Mouse (Mus musculus): ENCODE measurements around the gene Esyt3. TPM values are rescaled to one million over a fixed set of nuclear protein-coding genes. Genes with fewer than 3 reads are reported as not detected.
A peak's percentile ranks its signal among the peaks of the same experiment; 100 is the strongest.

The Esyt3 gene
- polyA plus RNA-seq, 1 experiment from 2014 or later: 0.37 TPM

- Histone ChIP-seq H3K4me2 (replicated peaks; ENCODE audit: low read depth) (no peak overlapping the region), H3K4me1 (replicated peaks; ENCODE audit: control insufficient read depth, insufficient read depth, low read length) (no peaks in the 10 kb centered on the region), H3K36me3 (ENCODE audit: control insufficient read depth, insufficient read depth) (no peaks in the 10 kb centered on the region), H3K27ac (ENCODE audit: low read depth, low read length) (no peak overlapping the region), H3K4me3 (ENCODE audit: low read depth, low read length) (no peak overlapping the region), H3K9ac (ENCODE audit: low read depth, low read length) (no peak overlapping the region), H3K9me3 (ENCODE audit: control insufficient read depth) (no peaks in the 10 kb centered on the region), H3K27me3 (replicated peaks; ENCODE audit: control insufficient read depth, insufficient read depth, low read length) (no peaks in the 10 kb centered on the region)
- no peak for TF ChIP-seq CTCF (IDR thresholded peaks at IDR 0.05; ENCODE audit: low read depth)
- 93% methylated on average over 10 of the region's 10 CpGs for WGBS
- no peak for ATAC-seq
Observed at GRCm38 (mm10) chr9:99391557-99391956, 33.2 kb upstream of the Esyt3 start.

GRCm38 (mm10) chr9:99390716-99391115, 32.4 kb upstream of the Esyt3 start:
- TF ChIP-seq CTCF (IDR thresholded peaks at IDR 0.05; ENCODE audit: low read depth): no peak
- 22% methylated on average over 2 of the region's 2 CpGs for WGBS

GRCm38 (mm10) chr9:99390201-99390600, 31.8 kb upstream of the Esyt3 start:
- TF ChIP-seq CTCF (IDR thresholded peaks at IDR 0.05; ENCODE audit: low read depth): no peak
- Histone ChIP-seq H3K27ac (ENCODE audit: low read depth, low read length) (no peak overlapping the region), H3K9me3 (ENCODE audit: control insufficient read depth) (no peaks in the 10 kb centered on the region), H3K4me1 (replicated peaks; ENCODE audit: control insufficient read depth, insufficient read depth, low read length) (no peaks in the 10 kb centered on the region), H3K36me3 (ENCODE audit: control insufficient read depth, insufficient read depth) (no peaks in the 10 kb centered on the region), H3K4me2 (replicated peaks; ENCODE audit: low read depth) (no peak overlapping the region), H3K4me3 (ENCODE audit: low read depth, low read length) (no peak overlapping the region), H3K9ac (ENCODE audit: low read depth, low read length) (no peak overlapping the region), H3K27me3 (replicated peaks; ENCODE audit: control insufficient read depth, insufficient read depth, low read length) (no peaks in the 10 kb centered on the region)
- ATAC-seq: 0 out of 2 replicates have a peak, but pooled peaks have one; percentile 16
- WGBS: 42% methylated on average over 5 of the region's 5 CpGs

More at GRCm38 (mm10) chr9:99390716-99391115, 32.4 kb upstream of the Esyt3 start:
- Histone ChIP-seq H3K4me1 (replicated peaks; ENCODE audit: control insufficient read depth, insufficient read depth, low read length) (no peaks in the 10 kb centered on the region), H3K9ac (ENCODE audit: low read depth, low read length) (no peak overlapping the region), H3K9me3 (ENCODE audit: control insufficient read depth) (no peaks in the 10 kb centered on the region), H3K27ac (ENCODE audit: low read depth, low read length) (no peak overlapping the region), H3K36me3 (ENCODE audit: control insufficient read depth, insufficient read depth) (no peaks in the 10 kb centered on the region), H3K4me3 (ENCODE audit: low read depth, low read length) (no peak overlapping the region), H3K27me3 (replicated peaks; ENCODE audit: control insufficient read depth, insufficient read depth, low read length) (no peaks in the 10 kb centered on the region), H3K4me2 (replicated peaks; ENCODE audit: low read depth) (no peak overlapping the region)
- no peak for ATAC-seq

GRCm38 (mm10) chr9:99389506-99389905, 31.1 kb upstream of the Esyt3 start:
- Histone ChIP-seq H3K36me3 (ENCODE audit: control insufficient read depth, insufficient read depth) (no peaks in the 10 kb centered on the region), H3K9me3 (ENCODE audit: control insufficient read depth) (no peaks in the 10 kb centered on the region), H3K27ac (ENCODE audit: low read depth, low read length) (no peak overlapping the region), H3K4me2 (replicated peaks; ENCODE audit: low read depth) (no peak overlapping the region), H3K4me3 (ENCODE audit: low read depth, low read length) (no peak overlapping the region), H3K4me1 (replicated peaks; ENCODE audit: control insufficient read depth, insufficient read depth, low read length) (no peaks in the 10 kb centered on the region), H3K27me3 (replicated peaks; ENCODE audit: control insufficient read depth, insufficient read depth, low read length) (no peaks in the 10 kb centered on the region), H3K9ac (ENCODE audit: low read depth, low read length) (no peak overlapping the region)
- no peak for ATAC-seq
- 52% methylated on average over 8 of the region's 8 CpGs for WGBS
- TF ChIP-seq CTCF (IDR thresholded peaks at IDR 0.05; ENCODE audit: low read depth): no peak

- H3K4me3 ChIP-seq (ENCODE audit: low read depth, low read length): no peak overlapping the region
- H3K4me1 ChIP-seq (replicated peaks; ENCODE audit: control insufficient read depth, insufficient read depth, low read length): no peaks in the 10 kb centered on the region
- H3K9me3 ChIP-seq (ENCODE audit: control insufficient read depth): no peaks in the 10 kb centered on the region
- WGBS: 86% methylated on average over 9 of the region's 9 CpGs
- H3K27me3 ChIP-seq (replicated peaks; ENCODE audit: control insufficient read depth, insufficient read depth, low read length): no peaks in the 10 kb centered on the region
- no peak overlapping the region for H3K4me2 ChIP-seq (replicated peaks; ENCODE audit: low read depth)
- no peak overlapping the region for H3K27ac ChIP-seq (ENCODE audit: low read depth, low read length)
- no peaks in the 10 kb centered on the region for H3K36me3 ChIP-seq (ENCODE audit: control insufficient read depth, insufficient read depth)
- H3K9ac ChIP-seq (ENCODE audit: low read depth, low read length): no peak overlapping the region
- TF ChIP-seq CTCF (IDR thresholded peaks at IDR 0.05; ENCODE audit: low read depth): no peak
- ATAC-seq: no peak
Observed at GRCm38 (mm10) chr9:99388856-99389255, 30.5 kb upstream of the Esyt3 start.

GRCm38 (mm10) chr9:99388078-99388477, 29.7 kb upstream of the Esyt3 start:
- no peak for TF ChIP-seq CTCF (IDR thresholded peaks at IDR 0.05; ENCODE audit: low read depth)

GRCm38 (mm10) chr9:99382556-99382955, 24.2 kb upstream of the Esyt3 start:
- no peak for TF ChIP-seq CTCF (IDR thresholded peaks at IDR 0.05; ENCODE audit: low read depth)
- Histone ChIP-seq H3K4me2 (replicated peaks; ENCODE audit: low read depth) (no peak overlapping the region), H3K36me3 (ENCODE audit: control insufficient read depth, insufficient read depth) (no peaks in the 10 kb centered on the region), H3K9me3 (ENCODE audit: control insufficient read depth) (no peaks in the 10 kb centered on the region), H3K27ac (ENCODE audit: low read depth, low read length) (no peak overlapping the region), H3K27me3 (replicated peaks; ENCODE audit: control insufficient read depth, insufficient read depth, low read length) (no peaks in the 10 kb centered on the region), H3K4me1 (replicated peaks; ENCODE audit: control insufficient read depth, insufficient read depth, low read length) (no peaks in the 10 kb centered on the region), H3K4me3 (ENCODE audit: low read depth, low read length) (no peak overlapping the region), H3K9ac (ENCODE audit: low read depth, low read length) (no peak overlapping the region)
- WGBS: 64% methylated on average over 9 of the region's 9 CpGs
- no peak for ATAC-seq

More at GRCm38 (mm10) chr9:99388078-99388477, 29.7 kb upstream of the Esyt3 start:
- Histone ChIP-seq H3K36me3 (ENCODE audit: control insufficient read depth, insufficient read depth) (no peaks in the 10 kb centered on the region), H3K9ac (ENCODE audit: low read depth, low read length) (no peak overlapping the region), H3K27me3 (replicated peaks; ENCODE audit: control insufficient read depth, insufficient read depth, low read length) (no peaks in the 10 kb centered on the region), H3K27ac (ENCODE audit: low read depth, low read length) (no peak overlapping the region), H3K4me2 (replicated peaks; ENCODE audit: low read depth) (no peak overlapping the region), H3K4me1 (replicated peaks; ENCODE audit: control insufficient read depth, insufficient read depth, low read length) (no peaks in the 10 kb centered on the region), H3K4me3 (ENCODE audit: low read depth, low read length) (no peak overlapping the region), H3K9me3 (ENCODE audit: control insufficient read depth) (no peaks in the 10 kb centered on the region)
- WGBS: 81% methylated on average over 5 of the region's 5 CpGs
- no peak for ATAC-seq
